Mouse (Mus musculus): ENCODE results near the gene Card9.
A peak's percentile ranks its signal among the peaks of the same experiment; 100 is the strongest.

The Card9 gene

DNA sequence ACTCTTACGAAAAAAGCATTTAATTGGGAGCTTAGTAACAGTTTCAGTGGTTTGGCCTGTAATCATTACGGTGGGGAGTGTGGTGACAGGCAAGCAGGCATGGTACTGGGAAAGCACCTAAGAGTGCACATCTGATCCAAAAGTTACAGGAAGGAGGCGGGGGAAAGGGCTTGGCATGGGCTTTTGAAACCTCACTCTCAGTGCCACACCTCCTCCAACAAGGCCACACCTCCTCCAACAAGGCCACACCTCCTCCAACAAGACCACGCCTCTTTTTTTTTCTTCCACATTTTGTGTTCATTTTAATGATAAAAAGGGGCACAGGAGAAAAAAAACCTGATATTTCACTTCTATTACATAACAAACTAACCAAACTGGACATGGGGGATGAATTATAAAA is 32.9 kb downstream of the Card9 start:
- DNase-seq (ENCODE audit: low read depth, low spot score), result no peak

DNA sequence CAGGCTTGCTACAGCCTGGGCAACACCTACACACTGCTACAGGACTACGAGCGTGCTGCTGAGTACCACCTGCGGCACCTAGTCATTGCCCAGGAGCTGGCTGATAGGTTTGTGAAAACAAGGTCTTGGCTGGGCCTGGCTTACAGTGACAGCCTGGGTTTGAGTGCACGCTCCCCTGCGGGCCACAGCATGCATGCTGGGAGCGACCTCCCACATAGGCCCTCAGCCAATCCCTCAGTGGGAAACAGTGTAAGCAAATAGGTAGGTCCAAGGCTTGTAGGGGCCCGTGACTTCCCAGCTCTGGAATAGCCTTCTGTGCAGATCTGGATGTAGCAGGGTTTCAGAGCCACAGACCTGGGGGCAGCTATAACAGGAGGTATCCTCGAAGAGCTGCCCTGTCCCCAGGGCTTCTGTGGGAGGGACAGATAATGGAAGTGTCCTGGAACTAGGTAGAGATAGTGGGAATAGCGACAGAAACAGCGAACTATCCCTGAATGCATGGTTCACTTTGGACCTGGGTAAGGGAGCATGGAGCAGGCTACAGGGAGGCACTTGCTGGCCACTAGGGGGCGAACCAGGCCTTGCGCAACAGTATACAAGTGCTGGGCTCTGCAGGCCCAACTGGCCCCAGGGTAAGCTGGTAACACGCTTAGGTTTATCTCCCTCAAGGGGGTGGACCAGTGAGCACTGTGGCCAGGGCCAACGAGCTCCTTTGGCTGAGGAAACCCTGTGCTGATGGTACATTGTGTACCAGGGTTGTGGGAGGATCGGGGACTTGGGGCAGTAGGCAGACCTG is 35.1 kb downstream of the Card9 start:
- peak; percentile 63 for DNase-seq (ENCODE audit: low read depth, low spot score)

DNA sequence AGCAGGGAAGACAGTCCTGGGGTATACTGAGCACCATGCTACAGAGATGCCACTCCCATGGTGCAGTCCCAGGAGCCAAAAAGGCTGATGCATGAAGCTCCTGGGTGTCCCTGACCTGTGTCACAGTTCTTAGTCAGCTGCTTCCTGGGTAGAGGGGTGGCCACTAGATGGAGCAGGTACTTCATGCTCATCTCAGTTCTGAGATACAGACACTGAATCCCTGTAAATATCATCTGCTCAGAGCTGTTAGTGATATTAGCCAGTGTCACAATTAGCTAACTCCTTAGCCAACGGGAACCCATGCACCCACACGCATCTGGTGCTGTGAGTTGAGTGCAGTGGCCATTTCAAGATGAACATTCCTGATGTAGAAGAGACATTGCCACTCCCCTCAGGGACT is 35.8 kb downstream of the Card9 start:
- no peak for DNase-seq (ENCODE audit: low read depth, low spot score)

DNA sequence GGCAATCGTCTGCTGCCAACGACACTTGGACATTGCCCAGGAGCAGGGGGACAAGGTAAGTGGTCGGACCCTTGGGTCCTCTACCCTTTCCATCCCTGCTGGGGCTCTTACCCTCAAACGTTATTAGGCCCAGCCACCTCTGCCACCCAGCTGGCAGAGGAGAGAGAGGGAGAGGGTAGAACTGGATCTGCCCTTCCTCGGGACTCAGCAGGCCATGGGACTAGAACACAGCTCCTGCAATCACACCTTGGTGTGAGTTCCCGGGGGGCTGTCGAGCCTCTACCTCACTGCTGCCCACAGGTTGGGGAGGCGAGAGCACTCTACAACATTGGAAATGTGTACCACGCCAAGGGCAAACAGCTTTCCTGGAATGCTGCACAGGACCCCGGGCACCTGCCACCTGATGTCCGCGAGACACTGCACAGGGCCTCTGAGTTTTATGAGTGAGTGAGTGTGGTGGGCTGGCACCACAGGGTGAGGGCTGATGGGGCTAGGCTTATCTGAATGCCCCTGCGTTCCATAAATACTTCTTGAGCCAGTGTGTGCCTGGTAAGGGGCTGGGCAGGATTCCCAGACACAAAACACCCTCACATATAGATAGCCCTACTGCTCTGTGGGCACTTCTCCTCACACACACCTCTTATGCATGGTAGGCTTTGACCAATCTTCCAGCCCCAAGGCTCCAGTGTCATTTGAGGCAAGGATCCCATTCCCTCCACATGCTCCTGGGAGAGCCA is 37.0 kb downstream of the Card9 start:
- DNase-seq (ENCODE audit: low read depth, low spot score), result no peak

DNA sequence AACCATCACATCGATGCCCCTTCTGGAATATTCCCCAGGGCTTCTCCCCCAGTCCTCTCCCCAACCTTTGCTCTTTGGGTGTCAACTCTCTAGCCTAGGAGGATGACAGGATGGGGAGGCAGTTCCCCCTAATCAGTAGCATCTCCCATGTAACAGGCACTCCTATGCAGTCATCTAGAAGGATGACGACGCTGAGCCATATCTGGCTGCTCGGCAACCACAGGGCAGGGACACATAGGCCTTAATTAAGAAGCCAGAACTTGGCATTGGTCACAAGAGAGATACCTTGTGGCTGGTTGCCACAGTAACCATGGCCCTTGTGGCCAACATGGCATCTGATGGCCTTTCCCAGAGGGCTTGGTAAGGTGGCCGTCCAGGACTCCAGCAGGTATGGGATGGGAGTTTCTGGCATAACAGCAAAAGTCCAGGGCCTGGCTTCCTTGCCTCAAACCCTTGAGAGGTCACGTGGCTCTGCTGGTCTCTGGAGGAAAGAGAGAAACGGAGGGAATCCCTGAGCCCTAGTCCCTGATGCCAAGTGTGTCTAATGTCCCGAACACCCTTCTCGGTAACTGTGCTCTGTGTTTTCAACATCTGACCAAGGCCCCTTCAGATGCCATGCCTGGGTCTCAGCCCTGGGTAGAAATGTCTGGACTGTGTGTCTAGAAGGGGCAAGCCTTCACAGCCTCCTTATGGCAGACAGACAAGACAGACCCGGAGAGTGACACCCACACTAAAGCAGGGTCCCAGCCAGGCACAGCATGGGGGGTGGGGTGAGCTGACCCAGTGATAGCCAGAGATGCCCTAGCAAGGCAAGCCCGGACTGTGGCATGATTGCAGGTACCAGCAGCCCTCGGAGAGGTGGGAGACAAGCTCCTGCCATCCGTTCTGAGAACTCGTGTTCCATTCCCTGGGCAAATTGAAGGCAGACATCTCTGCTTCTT is 40.2 kb downstream of the Card9 start:
- DNase-seq (ENCODE audit: low read depth, low spot score), result no peak

DNA sequence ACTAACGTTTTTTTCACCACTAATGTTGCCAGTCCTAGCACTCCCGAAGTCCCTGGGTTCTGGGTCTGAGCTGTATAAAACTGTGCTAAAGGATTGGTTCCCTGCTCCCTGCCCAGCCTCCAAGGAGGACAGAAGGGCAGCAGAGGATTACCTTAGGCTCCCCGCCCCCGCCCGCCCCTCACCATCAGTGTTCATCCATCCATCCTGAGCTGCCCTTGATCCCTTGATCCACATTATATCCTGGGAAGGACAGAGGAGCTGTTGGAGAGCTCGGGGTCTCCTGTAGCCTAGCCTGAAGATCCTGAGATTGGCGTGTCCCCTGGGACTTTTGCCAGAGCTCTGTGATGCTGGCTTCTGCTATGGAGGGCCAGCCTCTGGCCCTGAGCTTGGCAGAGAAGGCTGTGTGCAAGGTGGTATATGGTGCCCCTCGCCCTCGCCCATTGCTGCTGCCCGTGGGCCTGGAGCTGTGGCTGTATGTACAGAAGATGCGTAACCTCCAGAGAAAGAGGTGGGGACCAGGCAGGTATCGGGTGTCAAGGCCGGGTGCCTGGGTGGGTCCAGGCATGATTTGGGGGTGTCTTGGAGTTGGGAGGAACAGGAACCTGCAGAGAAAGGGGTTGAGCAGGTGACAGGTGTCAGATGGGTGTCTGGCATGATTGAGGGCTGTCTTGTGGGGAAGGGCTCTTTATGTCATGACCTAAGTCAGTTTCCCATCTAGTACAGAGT is 41.0 kb downstream of the Card9 start:
- DNase-seq (ENCODE audit: low read depth, low spot score), result no peak

DNA sequence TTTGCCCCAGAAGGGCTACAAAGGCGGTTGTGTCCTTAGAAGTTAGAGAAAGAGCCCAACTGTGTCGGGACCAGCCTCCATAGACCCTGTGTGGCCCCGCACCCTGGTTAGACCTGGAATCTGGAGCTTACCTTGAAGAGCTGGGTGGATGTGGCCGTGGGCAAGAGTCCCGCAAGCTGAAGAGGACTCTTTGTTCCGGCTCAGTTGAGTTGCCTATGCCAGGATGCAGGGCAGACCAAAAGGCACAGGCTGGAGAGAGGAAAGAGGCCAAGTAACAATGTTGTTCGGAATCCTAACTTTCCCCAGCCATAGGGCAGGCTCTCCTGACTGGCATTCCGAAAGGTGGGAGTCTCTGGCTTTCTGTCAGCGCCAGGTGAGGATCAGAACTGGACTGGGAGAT is 41.6 kb downstream of the Card9 start:
- DNase-seq (ENCODE audit: low read depth, low spot score), result no peak

DNA sequence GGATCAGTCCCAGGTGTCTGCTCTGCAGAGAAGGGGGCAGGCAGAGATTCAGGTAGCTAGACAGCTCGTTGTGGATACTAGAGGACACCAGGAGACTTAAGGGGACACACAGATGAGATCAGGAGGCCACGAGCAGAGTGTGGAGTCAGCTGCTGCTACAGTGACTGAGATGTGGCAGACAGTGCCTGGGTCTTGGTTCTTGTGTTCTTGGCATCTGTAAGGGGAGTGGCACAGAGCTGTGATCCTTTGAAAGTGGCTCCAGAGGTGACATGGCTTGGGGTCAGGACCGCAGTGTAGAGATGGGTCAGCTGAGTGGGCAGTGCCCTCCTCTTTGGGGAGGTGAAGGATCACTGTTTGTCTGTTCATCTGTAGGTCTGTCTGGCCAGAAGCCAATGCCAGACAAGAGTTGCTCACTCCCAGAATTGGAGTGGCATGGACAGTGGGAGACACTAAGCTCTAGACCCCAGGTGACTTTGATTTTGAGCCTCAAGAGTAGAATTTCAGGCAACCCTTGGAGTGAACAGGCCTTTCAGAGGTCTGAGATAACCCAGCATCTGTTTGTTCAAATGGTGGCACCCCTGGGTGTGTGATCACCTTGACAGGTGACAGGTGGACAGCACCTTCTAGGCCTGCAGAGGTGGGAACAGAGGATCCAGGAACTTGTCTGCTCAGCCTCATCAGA is 42.6 kb downstream of the Card9 start:
- no peak for DNase-seq (ENCODE audit: low read depth, low spot score)

DNA sequence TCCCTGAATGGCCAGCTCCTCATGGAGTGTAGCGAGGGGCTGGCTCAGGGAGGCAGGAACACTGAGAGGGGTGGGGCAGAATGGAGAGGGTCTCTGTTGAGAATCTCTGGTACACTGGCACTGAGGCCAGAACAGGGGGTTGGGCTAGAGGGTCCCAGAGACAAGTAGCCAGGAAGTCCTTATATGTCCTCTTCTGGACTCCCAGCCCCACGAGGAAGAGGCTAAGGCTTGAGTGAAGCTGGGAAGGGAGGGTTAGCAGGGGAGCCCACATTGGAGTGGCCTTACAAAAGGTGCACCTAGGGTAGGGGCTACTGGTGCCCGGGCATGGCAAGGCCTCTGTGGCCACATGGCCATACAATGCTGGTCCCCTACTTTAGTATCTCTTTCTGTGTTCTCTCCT is 43.3 kb downstream of the Card9 start:
- DNase-seq (ENCODE audit: low read depth, low spot score), result no peak

DNA sequence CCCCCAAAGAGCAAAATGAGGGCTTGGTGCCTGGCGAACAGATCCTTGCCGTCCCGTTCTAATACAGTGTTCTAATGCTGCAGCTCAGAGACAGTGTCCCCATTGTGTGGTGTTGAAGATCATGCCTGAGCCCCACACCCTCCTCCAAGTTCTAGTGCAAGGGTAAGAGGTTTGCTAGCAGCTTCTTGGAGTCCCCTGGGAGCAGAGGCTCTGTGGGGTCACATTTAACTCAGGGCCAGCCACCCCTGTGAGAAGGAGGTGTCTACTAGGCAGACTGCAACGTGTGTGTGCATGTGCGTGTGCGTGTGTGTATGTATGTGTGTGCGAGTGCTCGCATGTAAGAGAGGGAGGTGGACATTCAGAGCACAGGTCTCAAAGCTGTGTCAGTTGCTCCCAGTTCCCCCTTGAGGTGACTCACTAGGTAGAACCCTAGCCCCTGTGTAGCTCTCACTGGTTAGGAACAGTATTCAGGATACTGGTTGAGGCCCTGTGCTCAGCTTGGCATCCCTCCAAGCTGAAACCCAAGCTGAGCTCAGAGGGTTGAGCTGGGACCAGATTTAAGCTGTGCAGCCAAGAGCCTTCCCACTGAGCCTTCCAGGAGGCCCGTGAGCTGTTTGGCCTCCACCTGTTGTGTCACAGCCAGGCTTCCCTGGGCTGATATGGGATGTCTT is 44.0 kb downstream of the Card9 start:
- no peak for DNase-seq (ENCODE audit: low read depth, low spot score)

DNA sequence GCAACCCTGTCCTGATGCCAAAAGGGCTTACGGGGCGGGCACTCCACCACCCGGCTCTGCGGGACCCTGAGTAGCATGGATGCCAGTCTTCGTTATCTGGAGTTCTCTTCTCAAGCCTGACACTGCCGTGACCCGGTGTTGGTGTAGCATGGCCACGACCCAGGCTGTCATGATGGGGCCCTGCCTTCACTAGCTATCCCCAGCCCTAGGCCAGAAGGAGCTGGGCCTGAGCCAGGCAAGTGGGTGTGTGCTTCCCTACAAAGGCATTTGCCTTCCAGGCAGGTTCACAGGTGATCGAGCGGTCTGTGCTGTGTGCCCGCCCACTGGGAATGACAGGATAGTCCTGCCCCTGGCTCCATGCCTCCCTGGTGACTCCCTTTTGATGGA is 44.8 kb downstream of the Card9 start:
- peak; percentile 19 for DNase-seq (ENCODE audit: low read depth, low spot score)

DNA sequence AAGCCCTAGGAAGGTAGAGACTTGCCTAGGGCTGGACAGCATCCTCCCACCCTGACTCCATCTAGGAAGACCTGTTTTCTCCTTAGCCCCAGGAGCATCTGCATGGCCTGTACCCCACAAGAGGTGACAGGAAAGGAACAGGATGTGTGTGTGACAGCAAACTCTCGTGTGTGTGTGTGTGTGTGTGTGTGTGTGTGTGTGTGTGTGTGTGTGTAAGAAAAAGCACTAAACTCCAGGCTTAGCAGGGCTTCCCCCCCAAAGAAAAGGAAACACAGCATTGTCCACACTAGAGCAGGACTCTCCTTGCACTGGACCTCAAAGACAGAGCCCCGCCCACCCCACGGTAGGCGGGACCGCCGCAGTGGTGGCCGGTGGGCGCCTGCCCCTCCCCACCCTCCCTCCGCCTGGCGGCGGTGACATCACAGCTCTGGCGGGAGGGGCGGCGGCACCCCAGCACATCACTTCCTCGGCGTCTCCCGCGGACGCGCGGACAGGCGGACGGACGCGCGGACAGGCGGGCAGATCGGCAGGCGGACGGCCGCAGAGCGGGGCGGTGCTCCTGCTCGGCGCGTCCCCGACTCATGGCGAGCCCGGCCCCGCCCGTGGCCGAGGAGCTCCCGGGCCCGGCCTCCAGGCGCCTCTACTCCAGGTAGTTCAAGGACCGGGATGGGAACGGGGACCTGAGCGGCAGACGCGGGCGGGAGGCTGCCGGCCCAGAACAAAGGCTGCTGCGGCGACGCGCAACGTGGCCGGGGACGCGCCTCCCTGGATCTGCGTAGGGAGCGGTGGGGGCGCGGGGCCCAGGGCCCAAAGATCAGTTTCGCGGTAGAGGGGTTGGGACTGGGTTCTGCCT is 45.4 kb downstream of the Card9 start, which contains the start of gene Gpsm1:
Gpsm1 (plus strand) TSS at position 444 of the 853 bp plus-strand sequence.
- peak; percentile 78 for DNase-seq (ENCODE audit: low read depth, low spot score)

DNA sequence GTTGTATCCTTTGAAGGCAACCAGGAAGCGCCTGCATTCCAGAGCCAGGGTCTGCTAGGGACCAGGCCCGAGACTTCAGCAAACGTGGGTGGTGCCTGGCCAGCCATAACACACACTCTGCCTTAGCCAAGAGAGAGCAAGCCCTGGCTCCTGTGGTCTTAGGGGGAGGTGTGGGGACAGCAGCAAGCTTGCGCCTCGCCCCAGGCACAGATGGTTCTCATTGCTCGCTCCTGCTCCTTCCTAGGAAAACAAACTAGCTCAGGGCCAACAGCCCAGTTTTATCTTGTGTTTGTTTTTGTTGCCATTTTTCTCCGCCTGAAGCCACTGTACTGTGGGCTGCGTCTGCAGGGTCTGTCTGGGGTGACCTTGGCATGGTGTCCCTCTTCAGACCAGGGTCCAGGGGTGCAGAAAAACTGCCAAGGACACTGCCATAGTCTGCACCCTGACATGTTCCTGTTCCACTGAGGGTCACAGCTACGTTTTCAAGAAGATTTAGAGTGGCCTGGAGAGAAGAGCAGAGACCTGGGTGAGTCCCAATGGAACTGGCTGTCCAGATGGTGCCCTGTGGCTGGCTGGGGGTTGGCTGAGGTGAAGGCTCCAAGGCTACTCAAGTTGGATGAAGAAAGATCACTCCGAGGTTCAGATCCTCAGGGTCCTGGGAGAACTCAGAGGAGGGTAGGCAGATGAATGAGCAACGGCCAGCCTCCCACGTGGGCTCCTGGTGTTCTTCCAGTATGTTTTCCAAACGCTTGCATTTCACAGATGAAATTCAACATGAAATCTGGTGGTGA is 46.2 kb downstream of the Card9 start:
- peak; percentile 65 for DNase-seq (ENCODE audit: low read depth, low spot score)

DNA sequence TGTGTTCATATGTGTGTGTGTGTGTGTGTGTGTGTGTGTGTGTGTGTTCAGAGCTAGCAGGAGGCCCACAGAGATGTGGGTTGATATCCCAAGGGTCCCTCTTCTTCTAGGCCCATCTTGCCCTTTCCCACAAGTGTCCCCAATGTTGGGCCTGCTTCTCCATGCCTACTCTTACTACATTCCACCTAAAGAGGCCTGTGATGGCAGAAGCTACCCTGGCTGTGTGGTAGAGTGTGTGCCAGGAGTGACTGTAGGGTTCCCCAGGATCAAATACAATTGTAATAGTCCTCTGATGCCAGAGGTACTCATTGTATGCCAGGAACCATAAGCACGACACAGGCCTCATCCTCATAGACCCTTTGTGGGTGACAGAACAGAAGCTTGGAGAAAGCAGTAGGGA is 47.3 kb downstream of the Card9 start:
- DNase-seq (ENCODE audit: low read depth, low spot score), result no peak

DNA sequence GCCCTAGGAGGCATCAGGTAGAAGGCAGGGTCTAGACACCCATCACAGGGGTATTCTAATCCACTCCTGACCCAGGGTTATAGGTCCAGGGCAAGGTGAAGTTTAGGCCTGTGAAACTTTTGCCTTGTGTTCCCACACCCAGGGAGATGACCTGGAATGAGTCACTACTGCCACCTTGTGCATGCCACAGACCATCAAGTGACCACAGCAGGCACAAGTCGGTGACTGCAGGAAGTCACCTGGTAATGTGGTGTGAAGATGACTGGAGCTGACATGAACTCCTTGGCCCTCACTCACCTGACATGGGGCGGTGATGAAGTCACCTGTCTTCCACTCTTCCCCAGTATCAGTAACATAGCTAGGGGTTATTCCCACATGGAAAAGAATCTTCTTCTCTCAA is 47.9 kb downstream of the Card9 start:
- DNase-seq (ENCODE audit: low read depth, low spot score), result no peak

DNA sequence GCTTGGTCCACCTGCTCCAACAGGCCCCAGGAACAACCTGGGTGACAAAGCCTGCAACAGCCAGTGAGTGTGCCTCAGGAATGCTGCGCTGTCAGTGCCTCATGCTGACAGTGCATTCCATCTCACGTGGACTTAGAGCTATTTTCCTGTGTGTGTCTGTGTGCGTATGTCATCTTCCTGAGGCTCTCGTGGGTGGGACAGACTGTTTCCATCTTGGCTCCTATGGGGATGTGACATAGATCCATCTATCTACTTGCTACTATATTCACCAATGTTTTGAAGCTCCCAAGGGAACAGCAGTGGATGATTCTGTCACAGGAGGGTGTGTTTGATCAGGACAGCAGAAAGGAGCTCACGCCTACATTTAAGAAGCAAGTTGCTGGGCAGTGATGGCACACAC is 48.8 kb downstream of the Card9 start:
- DNase-seq (ENCODE audit: low read depth, low spot score), result no peak

DNA sequence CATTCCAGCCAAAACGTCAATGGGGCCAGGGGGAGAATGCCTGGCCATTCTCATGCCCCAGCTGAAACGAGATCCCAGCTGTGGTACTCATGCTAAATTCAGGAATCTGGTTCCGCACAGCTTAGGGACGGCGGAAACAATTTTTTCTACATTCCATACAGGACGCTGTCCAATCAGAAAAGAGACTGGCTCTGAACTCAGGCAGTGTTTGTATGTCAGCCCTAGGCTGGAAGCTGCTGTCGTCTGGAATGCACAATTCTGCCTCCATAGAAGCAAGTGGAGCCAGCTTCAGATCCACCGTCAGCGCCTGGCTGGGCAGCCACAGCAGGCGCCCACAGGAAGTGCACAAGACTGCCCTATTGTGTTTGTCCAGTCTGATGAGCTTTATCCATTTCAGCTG is 51.0 kb downstream of the Card9 start:
- DNase-seq (ENCODE audit: low read depth, low spot score), result peak; percentile 91

DNA sequence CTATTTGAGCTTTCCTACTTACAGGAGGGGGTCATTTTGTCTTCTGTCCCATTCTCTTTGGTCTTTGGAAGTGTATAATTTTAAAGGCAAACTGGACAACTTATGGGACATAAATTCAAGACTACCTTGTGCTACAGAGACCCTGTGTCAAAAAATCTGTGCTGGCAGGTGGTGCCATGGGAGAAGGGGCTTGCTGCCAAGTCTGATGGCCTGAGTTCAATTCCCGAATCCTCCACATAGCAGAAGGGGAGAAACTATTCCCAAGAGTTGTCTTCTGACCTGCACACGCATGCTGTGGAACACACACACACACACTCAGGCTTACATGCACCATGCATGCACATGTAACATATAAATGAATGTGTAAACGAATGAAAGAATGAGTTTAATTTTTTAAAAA is 54.0 kb downstream of the Card9 start:
- DNase-seq (ENCODE audit: low read depth, low spot score), result no peak
